ENCODE assay signal across 21 mouse cellular contexts in the genomic region with DNA sequence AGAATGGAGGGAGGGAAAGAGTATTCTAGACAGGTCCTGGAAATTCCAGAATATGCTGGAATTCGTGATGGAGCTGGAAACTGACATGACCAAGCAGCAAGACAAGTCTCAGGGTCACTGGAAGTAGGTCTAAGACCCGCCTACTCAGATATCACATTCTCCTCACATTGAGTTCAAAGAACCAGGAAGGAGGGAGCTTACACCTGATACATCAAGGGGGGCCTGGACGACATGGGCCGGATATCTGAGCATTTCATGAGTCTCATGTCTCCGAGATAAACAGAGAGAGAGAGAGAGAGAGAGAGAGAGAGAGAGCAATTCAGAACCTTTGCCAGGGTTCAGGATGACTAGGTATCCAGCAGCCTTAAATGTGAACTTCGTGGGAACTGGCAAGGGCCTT.
DNase-seq lines count a peak whose midpoint lies in the region; ATAC-seq lines count a peak whose summit lies in the region.
"Had no signal": no experiment of that assay in that cellular context is flagged by ENCODE, and none has a peak within 500 bp of the region (broad histone marks: within the 10 kb centered on the region; RNA-seq: fewer than 3 reads in every experiment).

No protein-coding gene starts in this region.

- H3K4me2 ChIP-seq in kidney, embryonic 15.5 days, result no peak overlapping the region
- no peak overlapping the region for H3K4me2 ChIP-seq in kidney, embryonic 14.5 days (replicated peaks; ENCODE audit: low read depth, low read length)
- H3K4me2 ChIP-seq in embryonic facial prominence, embryonic 12.5 days (replicated peaks), result no peak overlapping the region
- H3K4me2 ChIP-seq: embryonic facial prominence, embryonic 15.5 days; forebrain, embryonic 15.5 days; heart, embryonic 13.5 days; hindbrain, embryonic 12.5 days; hindbrain, embryonic 15.5 days had no signal

- H3K27me3 ChIP-seq in kidney, embryonic 15.5 days, result 0 out of 2 replicates have a peak, but pooled peaks cover 6% of the 10 kb centered on the region
- no peaks in the 10 kb centered on the region for H3K27me3 ChIP-seq in kidney, embryonic 14.5 days (ENCODE audit: control insufficient read depth, insufficient read depth, low read length)
- H3K27me3 ChIP-seq in embryonic facial prominence, embryonic 12.5 days, result 0 out of 2 replicates have a peak, but pooled peaks cover under 1% of the 10 kb centered on the region
- H3K27me3 ChIP-seq: embryonic facial prominence, embryonic 15.5 days; forebrain, embryonic 15.5 days; heart, embryonic 13.5 days; hindbrain, embryonic 12.5 days; hindbrain, embryonic 15.5 days had no signal

- H3K36me3 ChIP-seq in kidney, embryonic 15.5 days, result no peaks in the 10 kb centered on the region
- H3K36me3 ChIP-seq in kidney, embryonic 14.5 days (ENCODE audit: control insufficient read depth, insufficient read depth, low read length), result no peaks in the 10 kb centered on the region
- H3K36me3 ChIP-seq in embryonic facial prominence, embryonic 12.5 days, result no peaks in the 10 kb centered on the region
- H3K36me3 ChIP-seq: embryonic facial prominence, embryonic 15.5 days; forebrain, embryonic 15.5 days; heart, embryonic 13.5 days; hindbrain, embryonic 12.5 days; hindbrain, embryonic 15.5 days had no signal

- peak overlapping the region; percentile 68; the same call in 1 of the 2 replicates for H3K27ac ChIP-seq in kidney, embryonic 15.5 days
- H3K27ac ChIP-seq in kidney, embryonic 14.5 days (ENCODE audit: low read depth, low read length), result no peak overlapping the region
- H3K27ac ChIP-seq in embryonic facial prominence, embryonic 12.5 days, result peak overlapping the region; percentile 54; the same call in 1 of the 2 replicates
- H3K27ac ChIP-seq: embryonic facial prominence, embryonic 15.5 days; forebrain, embryonic 15.5 days; heart, embryonic 13.5 days; hindbrain, embryonic 12.5 days; hindbrain, embryonic 15.5 days had no signal

- H3K9me3 ChIP-seq in kidney, embryonic 15.5 days (replicated peaks), result no peaks in the 10 kb centered on the region
- H3K9me3 ChIP-seq in kidney, embryonic 14.5 days (ENCODE audit: control insufficient read depth, low read length), result no peaks in the 10 kb centered on the region
- H3K9me3 ChIP-seq in embryonic facial prominence, embryonic 12.5 days, result no peaks in the 10 kb centered on the region
- H3K9me3 ChIP-seq: embryonic facial prominence, embryonic 15.5 days; forebrain, embryonic 15.5 days; heart, embryonic 13.5 days; hindbrain, embryonic 12.5 days; hindbrain, embryonic 15.5 days had no signal

- H3K9ac ChIP-seq in kidney, embryonic 15.5 days, result no peak overlapping the region
- H3K9ac ChIP-seq in kidney, embryonic 14.5 days (ENCODE audit: low read depth, low read length), result no peak overlapping the region
- H3K9ac ChIP-seq in embryonic facial prominence, embryonic 12.5 days, result no peak overlapping the region
- H3K9ac ChIP-seq: embryonic facial prominence, embryonic 15.5 days; forebrain, embryonic 15.5 days; heart, embryonic 13.5 days; hindbrain, embryonic 12.5 days; hindbrain, embryonic 15.5 days had no signal

- H3K4me1 ChIP-seq in kidney, embryonic 15.5 days, result peaks cover 83% of the 10 kb centered on the region
- H3K4me1 ChIP-seq in kidney, embryonic 14.5 days (ENCODE audit: control insufficient read depth, insufficient read depth, low read length), result peaks cover 50% of the 10 kb centered on the region
- peaks cover 43% of the 10 kb centered on the region for H3K4me1 ChIP-seq in embryonic facial prominence, embryonic 12.5 days

- no peak overlapping the region for H3K4me3 ChIP-seq in kidney, embryonic 15.5 days (replicated peaks)
- no peak overlapping the region for H3K4me3 ChIP-seq in kidney, embryonic 14.5 days (ENCODE audit: low read length)
- no peak overlapping the region for H3K4me3 ChIP-seq in embryonic facial prominence, embryonic 12.5 days
- H3K4me3 ChIP-seq: embryonic facial prominence, embryonic 15.5 days; forebrain, embryonic 15.5 days; heart, embryonic 13.5 days; hindbrain, embryonic 12.5 days; hindbrain, embryonic 15.5 days had no signal

- 37% methylated on average over 6 of the region's 6 CpGs for WGBS in kidney, embryonic 15.5 days
- 26% methylated on average over 6 of the region's 6 CpGs for WGBS in kidney, embryonic 14.5 days
- WGBS in embryonic facial prominence, embryonic 12.5 days, result 52% methylated on average over 6 of the region's 6 CpGs

- ATAC-seq in kidney, embryonic 15.5 days (replicated peaks; ENCODE audit: low FRiP score), result no peak
- ATAC-seq in kidney, embryonic 14.5 days (ENCODE audit: low FRiP score, low TSS enrichment), result no peak; the same call in 1 of the 2 replicates
- peak; percentile 44 for ATAC-seq in CD4-positive, CD25-positive, alpha-beta regulatory T cell, adult 4 months
- ATAC-seq in embryonic facial prominence, embryonic 12.5 days (ENCODE audit: insufficient number of reproducible peaks, insufficient read depth, low FRiP score, low TSS enrichment), result no peak
- ATAC-seq: forebrain, embryonic 15.5 days had no signal

- DNase-seq in heart, postnatal 4 days, result no peak
- no peak for DNase-seq in layer of hippocampus, adult 8-10 months (ENCODE audit: low spot score in 2 of 2)
- DNase-seq in adrenal gland, postnatal 25 days, result no peak
- DNase-seq: adrenal gland, postnatal 10 days; cerebellum, adult 11 months; cerebellum, adult 2 months; cerebellum, postnatal 10 days; cerebellum, postnatal 36 days; embryo, embryonic 11 days; gastrocnemius, postnatal 25 days; heart, adult 18-20 months; heart, postnatal 14 days had no signal
